Mouse (Mus musculus) CH12.LX (cell line): ENCODE results near the gene Zfp420.

Experiments used
- CHD1 ChIP-seq: IDR thresholded peaks from 2 replicates; pipeline ENCODE4 v1.6.1; 2012; ENCODE audit warnings: low read depth, low read length, improper control_type of control experiment, inconsistent platforms
- CTCF ChIP-seq, 2 experiments: IDR thresholded peaks in 1 of 2; conservative IDR thresholded peaks in 1 of 2; 2 replicates each; pipeline ENCODE4 v1.5.1; 2011 to 2012; ENCODE audit warnings: low read depth in 2 of 2, low read length in 2 of 2, improper control_type of control experiment in 1 of 2, inconsistent platforms in 1 of 2, mild to moderate bottlenecking in 1 of 2, moderate library complexity in 1 of 2
- EP300 ChIP-seq: IDR thresholded peaks from 2 replicates; pipeline ENCODE4 v1.6.1; 2011; ENCODE audit warnings: low read length, improper control_type of control experiment
- MAFK ChIP-seq: IDR thresholded peaks from 2 replicates; pipeline ENCODE4 v1.6.1; 2011; ENCODE audit warnings: low read length, improper control_type of control experiment; ENCODE audit not compliant: insufficient replicate concordance
- MAZ ChIP-seq: IDR thresholded peaks from 2 replicates; pipeline ENCODE4 v1.6.1; 2012; ENCODE audit warnings: low read depth, mild to moderate bottlenecking, inconsistent platforms, low read length, improper control_type of control experiment, moderate library complexity
- MEF2A ChIP-seq: IDR thresholded peaks from 2 replicates; pipeline ENCODE4 v1.6.1; 2014; ENCODE audit warnings: low read depth, mild to moderate bottlenecking, inconsistent platforms, low read length, improper control_type of control experiment, borderline replicate concordance
- NRF1 ChIP-seq: IDR thresholded peaks from 2 replicates; pipeline ENCODE4 v1.6.1; 2014; ENCODE audit warnings: low read depth, mild to moderate bottlenecking, inconsistent platforms, low read length, improper control_type of control experiment, moderate library complexity
- POLR2A ChIP-seq: IDR thresholded peaks from 2 replicates; pipeline ENCODE4 v1.6.1; 2011; ENCODE audit warnings: low read depth, mild to moderate bottlenecking, improper control_type of control experiment, low read length
- RAD21 ChIP-seq: IDR thresholded peaks from 2 replicates; pipeline ENCODE4 v1.6.1; 2011; ENCODE audit warnings: low read depth, mild to moderate bottlenecking, low read length, improper control_type of control experiment, moderate library complexity
- USF1 ChIP-seq: IDR thresholded peaks from 2 replicates; pipeline ENCODE4 v1.6.1; 2014; ENCODE audit warnings: low read depth, mild to moderate bottlenecking, inconsistent platforms, low read length, improper control_type of control experiment

- TF ChIP-seq CTCF (conservative IDR thresholded peaks at IDR 0.05 in 1 of 2, IDR thresholded peaks at IDR 0.05 in 1 of 2; ENCODE audit: low read depth in 2 of 2, low read length in 2 of 2) (no peak), CHD1 (no peak), RAD21 (no peak), EP300 (no peak), MAZ (no peak), MAFK (no peak), USF1 (no peak), POLR2A (no peak), NRF1 (no peak), MEF2A (no peak)
Measured at GRCm38 (mm10) chr7:29852831-29853218, 7.0 kb upstream of the Zfp420 start.
